8 mouse cellular contexts compared by ENCODE assay signal in the genomic region with DNA sequence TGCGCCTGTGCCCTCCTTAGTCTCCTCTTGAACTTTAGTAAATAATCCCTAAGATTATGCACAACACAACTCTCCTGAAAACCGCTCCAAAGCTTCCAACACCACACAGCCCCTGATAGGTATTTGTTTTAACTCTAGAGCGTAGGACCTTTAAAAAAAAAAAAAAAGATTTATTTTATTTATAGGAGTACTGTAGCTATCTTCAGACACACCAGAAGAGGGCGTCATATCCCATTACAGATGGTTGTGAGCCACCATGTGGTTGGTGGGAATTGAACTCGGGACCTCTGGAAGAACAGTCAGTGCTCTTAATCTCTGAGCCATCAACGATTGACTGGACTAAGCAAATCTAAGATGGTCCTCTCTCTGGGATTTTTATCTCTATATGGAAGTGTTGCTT. TPM values are rescaled to one million over a fixed set of nuclear protein-coding genes. Genes with fewer than 3 reads are reported as not detected.
DNase-seq lines count a peak whose midpoint lies in the region; ATAC-seq lines count a peak whose summit lies in the region.

No protein-coding gene starts in this region.

- no peaks in the 10 kb centered on the region for H3K4me1 ChIP-seq in liver, embryonic 11.5 days (replicated peaks; ENCODE audit: control insufficient read depth, insufficient read depth, low read length)
- peaks cover 6% of the 10 kb centered on the region for H3K4me1 ChIP-seq in forebrain, embryonic 10.5 days
- H3K4me1 ChIP-seq in limb, embryonic 12.5 days (replicated peaks): no peaks in the 10 kb centered on the region; the same call in 1 of the 2 replicates
- peaks cover 8% of the 10 kb centered on the region; the same call in 1 of the 2 replicates for H3K4me1 ChIP-seq in neural tube, embryonic 15.5 days

- no peak overlapping the region for H3K27ac ChIP-seq in liver, embryonic 11.5 days (ENCODE audit: low read depth, low read length)
- no peak overlapping the region for H3K27ac ChIP-seq in forebrain, embryonic 10.5 days
- no peak overlapping the region for H3K27ac ChIP-seq in limb, embryonic 12.5 days
- no peak overlapping the region for H3K27ac ChIP-seq in neural tube, embryonic 15.5 days (replicated peaks)

- H3K4me2 ChIP-seq in liver, embryonic 11.5 days: peak overlapping the region; percentile 59
- peak overlapping the region; percentile 62 for H3K4me2 ChIP-seq in limb, embryonic 12.5 days
- H3K4me2 ChIP-seq in neural tube, embryonic 15.5 days: peak overlapping the region; percentile 60

- no peak for ATAC-seq in liver, embryonic 11.5 days (replicated peaks; ENCODE audit: low FRiP score)
- ATAC-seq in limb, embryonic 12.5 days (ENCODE audit: insufficient number of reproducible peaks, insufficient read depth, low FRiP score, low TSS enrichment, low read depth): no peak
- peak; percentile 8; the same call in 1 of the 2 replicates for ATAC-seq in neural tube, embryonic 15.5 days (ENCODE audit: low FRiP score)
- ATAC-seq in cerebellum, adult (ENCODE audit: insufficient number of reproducible peaks, low FRiP score, low TSS enrichment): no peak

- DNase-seq in liver, embryonic 11.5 days (ENCODE audit: low spot score): no peak
- DNase-seq in liver: no peak
- DNase-seq in forebrain, embryonic 10.5 days (ENCODE audit: extremely low spot score, low spot score): no peak
- DNase-seq in frontal cortex, adult 2 months (ENCODE audit: extremely low spot score in 1 of 2, low spot score in 1 of 2): no peak
- no peak for DNase-seq in kidney, adult 11 months

- H3K36me3 ChIP-seq in liver, embryonic 11.5 days (ENCODE audit: control insufficient read depth, insufficient read depth, low read length): no peaks in the 10 kb centered on the region
- H3K36me3 ChIP-seq in forebrain, embryonic 10.5 days (replicated peaks): no peaks in the 10 kb centered on the region
- H3K36me3 ChIP-seq in limb, embryonic 12.5 days: no peaks in the 10 kb centered on the region
- no peaks in the 10 kb centered on the region for H3K36me3 ChIP-seq in neural tube, embryonic 15.5 days

- H3K4me3 ChIP-seq in liver, embryonic 11.5 days (ENCODE audit: low read depth, low read length): peak overlapping the region; percentile 54
- peak overlapping the region; percentile 67 for H3K4me3 ChIP-seq in forebrain, embryonic 10.5 days
- peak overlapping the region; percentile 56 for H3K4me3 ChIP-seq in limb, embryonic 12.5 days (replicated peaks)
- peak overlapping the region; percentile 76 for H3K4me3 ChIP-seq in neural tube, embryonic 15.5 days (replicated peaks)

- no peak overlapping the region for H3K9ac ChIP-seq in liver, embryonic 11.5 days (ENCODE audit: low read depth, low read length)
- no peak overlapping the region for H3K9ac ChIP-seq in limb, embryonic 12.5 days (replicated peaks)
- 0 out of 2 replicates have a peak overlapping the region, but pooled peaks have one; percentile 63 for H3K9ac ChIP-seq in neural tube, embryonic 15.5 days (replicated peaks)

- no peaks in the 10 kb centered on the region for H3K27me3 ChIP-seq in liver, embryonic 11.5 days (replicated peaks; ENCODE audit: control insufficient read depth, insufficient read depth, low read length)
- no peaks in the 10 kb centered on the region for H3K27me3 ChIP-seq in forebrain, embryonic 10.5 days (ENCODE audit: poor library complexity, severe bottlenecking)
- H3K27me3 ChIP-seq in limb, embryonic 12.5 days: no peaks in the 10 kb centered on the region
- no peaks in the 10 kb centered on the region for H3K27me3 ChIP-seq in neural tube, embryonic 15.5 days (replicated peaks)

- 56% methylated on average over 6 of the region's 6 CpGs for WGBS in liver, embryonic 11.5 days
- WGBS in forebrain, embryonic 10.5 days: 73% methylated on average over 6 of the region's 6 CpGs
- 64% methylated on average over 6 of the region's 6 CpGs for WGBS in limb, embryonic 12.5 days
- WGBS in neural tube, embryonic 15.5 days: 72% methylated on average over 6 of the region's 6 CpGs

- no peaks in the 10 kb centered on the region for H3K9me3 ChIP-seq in liver, embryonic 11.5 days (ENCODE audit: control insufficient read depth, low read length)
- H3K9me3 ChIP-seq in forebrain, embryonic 10.5 days: no peaks in the 10 kb centered on the region
- no peaks in the 10 kb centered on the region for H3K9me3 ChIP-seq in limb, embryonic 12.5 days
- H3K9me3 ChIP-seq in neural tube, embryonic 15.5 days (replicated peaks): no peaks in the 10 kb centered on the region

RNA-seq across cellular contexts. Expression of a gene that starts 0.9 kb away (rescaled TPM):
- 2.6 and 3.8 TPM in 2 replicates for polyA plus RNA-seq in liver, embryonic 11.5 days (2014; fragmentation: Nextera tagmentation; extraction: Ambion mirVana)
- 4.3 and 6.5 TPM in 2 replicates for polyA plus RNA-seq in forebrain, embryonic 10.5 days (2016; fragmentation: Nextera tagmentation; extraction: Ambion mirVana)
- 4.2 and 5.3 TPM in 2 replicates for polyA plus RNA-seq in limb, embryonic 12.5 days (2016; fragmentation: Nextera tagmentation; extraction: Ambion mirVana)
- 7.2 and 7.8 TPM in 2 replicates for polyA plus RNA-seq in neural tube, embryonic 15.5 days (2015; fragmentation: Nextera tagmentation; extraction: Ambion mirVana)
- 2.6 and 2.9 TPM in 2 replicates for polyA plus RNA-seq in frontal cortex, adult 2 months (2012; rRNA removed)

RNA-seq across cellular contexts. Expression of a gene that starts 9.8 kb away (rescaled TPM):
- polyA plus RNA-seq in liver, embryonic 11.5 days (2014; fragmentation: Nextera tagmentation; extraction: Ambion mirVana): 90.6 and 95.9 TPM in 2 replicates
- 77.3 and 88.6 TPM in 2 replicates for polyA plus RNA-seq in forebrain, embryonic 10.5 days (2016; fragmentation: Nextera tagmentation; extraction: Ambion mirVana)
- 72.8 and 74.6 TPM in 2 replicates for polyA plus RNA-seq in limb, embryonic 12.5 days (2016; fragmentation: Nextera tagmentation; extraction: Ambion mirVana)
- polyA plus RNA-seq in neural tube, embryonic 15.5 days (2015; fragmentation: Nextera tagmentation; extraction: Ambion mirVana): 72.8 and 92.1 TPM in 2 replicates
- polyA plus RNA-seq in frontal cortex, adult 2 months (2012; rRNA removed): 20.8 and 27.9 TPM in 2 replicates

RNA-seq across cellular contexts. Expression of a gene that starts 25.9 kb away (rescaled TPM):
- not detected in 2 replicates for polyA plus RNA-seq in liver, embryonic 11.5 days (2014; fragmentation: Nextera tagmentation; extraction: Ambion mirVana)
- polyA plus RNA-seq in forebrain, embryonic 10.5 days (2016; fragmentation: Nextera tagmentation; extraction: Ambion mirVana): not detected in 2 replicates
- not detected in 2 replicates for polyA plus RNA-seq in limb, embryonic 12.5 days (2016; fragmentation: Nextera tagmentation; extraction: Ambion mirVana)
- not detected in 2 replicates for polyA plus RNA-seq in neural tube, embryonic 15.5 days (2015; fragmentation: Nextera tagmentation; extraction: Ambion mirVana)
- 0.21 and 0.34 TPM in 2 replicates for polyA plus RNA-seq in frontal cortex, adult 2 months (2012; rRNA removed)

RNA-seq across cellular contexts. Expression of a gene that starts 39.6 kb away (rescaled TPM):
- 46.4 and 53.7 TPM in 2 replicates for polyA plus RNA-seq in liver, embryonic 11.5 days (2014; fragmentation: Nextera tagmentation; extraction: Ambion mirVana)
- polyA plus RNA-seq in forebrain, embryonic 10.5 days (2016; fragmentation: Nextera tagmentation; extraction: Ambion mirVana): 52.4 and 56.7 TPM in 2 replicates
- 61.5 and 67.4 TPM in 2 replicates for polyA plus RNA-seq in limb, embryonic 12.5 days (2016; fragmentation: Nextera tagmentation; extraction: Ambion mirVana)
- polyA plus RNA-seq in neural tube, embryonic 15.5 days (2015; fragmentation: Nextera tagmentation; extraction: Ambion mirVana): 47.6 and 52.0 TPM in 2 replicates
- 27.7 and 29.4 TPM in 2 replicates for polyA plus RNA-seq in frontal cortex, adult 2 months (2012; rRNA removed)

RNA-seq across cellular contexts. Expression of a gene that starts 39.6 kb away (rescaled TPM):
- 248 and 278 TPM in 2 replicates for polyA plus RNA-seq in liver, embryonic 11.5 days (2014; fragmentation: Nextera tagmentation; extraction: Ambion mirVana)
- polyA plus RNA-seq in forebrain, embryonic 10.5 days (2016; fragmentation: Nextera tagmentation; extraction: Ambion mirVana): 274 and 282 TPM in 2 replicates
- polyA plus RNA-seq in limb, embryonic 12.5 days (2016; fragmentation: Nextera tagmentation; extraction: Ambion mirVana): 235 and 236 TPM in 2 replicates
- 231 and 262 TPM in 2 replicates for polyA plus RNA-seq in neural tube, embryonic 15.5 days (2015; fragmentation: Nextera tagmentation; extraction: Ambion mirVana)
- 290 and 314 TPM in 2 replicates for polyA plus RNA-seq in frontal cortex, adult 2 months (2012; rRNA removed)
